Mouse (Mus musculus): Measurements from ENCODE around the gene Cacna1b.

Gene Cacna1b

GRCm38 (mm10) chr2:24719645-24720379, 43.1 kb downstream of the Cacna1b start:
- no peak for DNase-seq (ENCODE audit: low spot score)

- DNase-seq (ENCODE audit: low spot score), result no peak
These were observed 44.0 kb downstream of the Cacna1b start for GRCm38 (mm10) chr2:24718906-24719305.

- no peak for DNase-seq (ENCODE audit: low spot score)
These were observed 45.0 kb downstream of the Cacna1b start for GRCm38 (mm10) chr2:24717963-24718362.

- DNase-seq (ENCODE audit: low spot score), result no peak
These were observed 45.5 kb downstream of the Cacna1b start for GRCm38 (mm10) chr2:24717461-24717860.

- DNase-seq (ENCODE audit: low spot score), result no peak
These were observed 57.0 kb downstream of the Cacna1b start for GRCm38 (mm10) chr2:24705929-24706328.

- DNase-seq (ENCODE audit: low spot score), result no peak
These were observed 60.6 kb downstream of the Cacna1b start for GRCm38 (mm10) chr2:24702208-24702957.

GRCm38 (mm10) chr2:24697281-24697980, 65.5 kb downstream of the Cacna1b start:
- no peak for DNase-seq (ENCODE audit: low spot score)

GRCm38 (mm10) chr2:24692371-24692770, 70.6 kb downstream of the Cacna1b start:
- DNase-seq (ENCODE audit: low spot score), result no peak

GRCm38 (mm10) chr2:24690356-24690755, 72.6 kb downstream of the Cacna1b start:
- no peak for DNase-seq (ENCODE audit: low spot score)

GRCm38 (mm10) chr2:24685347-24685746, 77.6 kb downstream of the Cacna1b start:
- DNase-seq (ENCODE audit: low spot score), result no peak

- DNase-seq (ENCODE audit: low spot score), result no peak
These were observed 78.2 kb downstream of the Cacna1b start for GRCm38 (mm10) chr2:24684796-24685195.

- no peak for DNase-seq (ENCODE audit: low spot score)
These were observed 79.7 kb downstream of the Cacna1b start for GRCm38 (mm10) chr2:24683266-24683665.

GRCm38 (mm10) chr2:24680731-24681130, 82.2 kb downstream of the Cacna1b start:
- no peak for DNase-seq (ENCODE audit: low spot score)

GRCm38 (mm10) chr2:24680176-24680575, 82.8 kb downstream of the Cacna1b start:
- DNase-seq (ENCODE audit: low spot score), result no peak

- peak; percentile 73 for DNase-seq (ENCODE audit: low spot score)
These were observed 83.8 kb downstream of the Cacna1b start for GRCm38 (mm10) chr2:24679012-24679651.

GRCm38 (mm10) chr2:24678538-24678937, 84.4 kb downstream of the Cacna1b start:
- no peak for DNase-seq (ENCODE audit: low spot score)

GRCm38 (mm10) chr2:24678110-24678509, 84.8 kb downstream of the Cacna1b start:
- DNase-seq (ENCODE audit: low spot score), result no peak

GRCm38 (mm10) chr2:24677629-24678028, 85.3 kb downstream of the Cacna1b start:
- no peak for DNase-seq (ENCODE audit: low spot score)

GRCm38 (mm10) chr2:24674432-24675006, 88.4 kb downstream of the Cacna1b start:
- DNase-seq (ENCODE audit: low spot score), result no peak

GRCm38 (mm10) chr2:24668598-24668997, 94.4 kb downstream of the Cacna1b start:
- no peak for DNase-seq (ENCODE audit: low spot score)

GRCm38 (mm10) chr2:24664678-24665257, 98.2 kb downstream of the Cacna1b start:
- DNase-seq (ENCODE audit: low spot score), result peak; percentile 82
